Mouse (Mus musculus): ENCODE measurements around the gene Pla2g16. TPM values are rescaled to one million over a fixed set of nuclear protein-coding genes. Genes with fewer than 3 reads are reported as not detected.

Pla2g16 gene
- total RNA-seq, 2 experiments from 2014 or later: 102 to 122 TPM

DNA sequence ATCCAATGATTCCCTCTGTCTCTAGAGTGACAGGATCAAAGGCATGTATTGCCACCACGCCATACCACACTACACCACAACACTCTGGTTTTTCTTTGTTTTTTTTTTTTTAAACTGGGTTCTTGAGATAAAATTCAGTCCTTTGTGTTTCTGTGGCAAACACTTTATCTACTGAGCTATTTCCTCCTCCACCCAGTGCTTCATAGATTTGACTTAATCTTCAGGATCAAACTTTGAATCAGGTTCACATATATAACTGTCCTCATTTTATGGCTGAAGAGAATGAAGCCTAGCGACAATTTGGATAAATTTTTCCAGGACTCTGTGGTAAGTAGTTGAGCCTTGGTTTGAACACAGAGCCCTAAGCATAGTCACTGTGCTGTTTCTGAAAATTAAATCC is 6.4 kb downstream of the Pla2g16 start:
- DNase-seq (ENCODE audit: low spot score): no peak

GRCm38 (mm10) chr19:7564457-7564856 is 7.2 kb downstream of the Pla2g16 start:
- DNase-seq (ENCODE audit: low spot score): no peak

DNA sequence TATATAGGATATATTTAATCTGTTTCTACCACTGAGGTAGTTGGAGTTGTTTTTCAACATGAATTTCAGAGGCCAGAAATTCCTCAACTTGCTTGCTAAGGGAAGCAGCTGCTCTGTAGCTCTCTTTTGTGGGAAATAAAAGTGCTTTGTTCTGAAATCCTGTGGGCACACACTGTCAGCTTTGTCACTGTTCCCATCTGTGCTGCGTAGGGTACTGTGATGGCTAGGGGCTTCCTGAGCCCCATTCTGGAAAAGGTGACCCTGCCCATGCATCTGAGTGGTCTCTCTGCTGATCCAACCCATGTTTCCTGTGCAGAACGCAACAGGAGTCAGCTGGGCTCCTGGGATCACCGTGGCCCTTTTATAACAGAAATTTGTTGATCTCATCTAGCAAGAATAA is 9.6 kb downstream of the Pla2g16 start:
- no peak for DNase-seq (ENCODE audit: low spot score)

DNA sequence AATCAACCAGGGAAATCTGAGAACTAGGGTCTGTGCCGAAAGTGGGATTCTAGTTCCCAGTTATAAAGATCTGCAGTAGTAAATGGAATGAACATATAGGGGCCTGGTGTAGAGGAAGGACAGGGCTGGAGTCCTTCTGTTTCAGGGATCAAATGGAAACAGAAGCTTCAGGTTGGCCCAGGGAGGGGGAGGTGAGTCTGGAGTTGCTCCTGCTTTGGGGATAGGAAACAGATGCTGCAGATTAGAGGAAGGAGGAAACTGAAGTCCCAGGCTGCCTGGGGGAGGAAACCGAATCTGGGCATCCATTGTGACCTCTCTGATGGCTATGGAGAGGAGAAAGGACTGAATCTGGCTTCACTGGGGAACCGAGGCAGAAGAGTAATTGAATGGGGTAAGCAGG is 11.1 kb downstream of the Pla2g16 start:
- DNase-seq (ENCODE audit: low spot score): no peak

GRCm38 (mm10) chr19:7569650-7570049 is 12.4 kb downstream of the Pla2g16 start:
- no peak for DNase-seq (ENCODE audit: low spot score)

DNA sequence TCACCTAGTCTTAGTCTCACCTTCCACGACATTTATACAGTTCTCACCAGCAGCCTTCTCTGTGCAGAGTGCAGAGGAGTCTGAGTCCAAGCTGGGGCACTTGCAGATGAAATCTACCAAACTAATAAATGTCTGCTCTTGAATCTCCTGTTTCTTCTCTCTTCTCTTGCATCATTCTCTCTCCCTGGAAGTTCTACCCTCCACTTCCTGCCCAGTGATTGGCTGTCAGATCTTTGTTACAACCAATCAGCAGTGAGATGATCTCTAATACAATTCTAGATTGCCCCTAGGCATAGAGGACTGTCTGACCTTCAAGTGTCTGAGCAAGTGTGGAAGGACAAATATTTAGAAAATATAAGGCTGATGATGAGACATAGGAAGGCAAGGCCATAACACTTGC is 18.9 kb downstream of the Pla2g16 start:
- no peak for DNase-seq (ENCODE audit: low spot score)

GRCm38 (mm10) chr19:7577710-7578109 is 20.5 kb downstream of the Pla2g16 start:
- DNase-seq (ENCODE audit: low spot score): no peak

- DNase-seq (ENCODE audit: low spot score): no peak
Measured at GRCm38 (mm10) chr19:7581042-7581441, 23.8 kb downstream of the Pla2g16 start.

DNA sequence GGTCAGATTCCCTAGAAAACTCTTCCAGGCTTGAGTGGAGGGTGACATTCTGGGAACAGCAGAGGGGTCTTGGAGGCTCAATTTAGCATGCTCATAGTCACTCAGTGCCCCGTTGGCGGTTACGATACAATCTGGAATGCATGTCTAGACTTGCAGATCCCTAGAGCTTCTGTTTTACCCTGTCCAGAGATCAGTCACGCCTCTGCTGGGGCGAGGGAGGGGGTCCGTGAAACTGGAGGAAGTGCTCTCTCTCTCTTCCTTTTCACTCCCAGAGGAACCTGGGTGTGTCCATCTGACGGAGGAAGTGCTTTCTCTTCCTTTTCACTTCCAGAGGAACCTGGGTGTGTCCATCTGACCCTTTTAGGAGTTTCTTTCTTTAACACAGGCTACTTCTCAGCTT is 25.8 kb downstream of the Pla2g16 start:
- DNase-seq (ENCODE audit: low spot score): no peak

- no peak for DNase-seq (ENCODE audit: low spot score)
Measured at GRCm38 (mm10) chr19:7583599-7583998, 26.3 kb downstream of the Pla2g16 start.

- DNase-seq (ENCODE audit: low spot score): peak; percentile 49
Measured at GRCm38 (mm10) chr19:7585279-7585678, 28.0 kb downstream of the Pla2g16 start.

- no peak for DNase-seq (ENCODE audit: low spot score)
Measured at GRCm38 (mm10) chr19:7585764-7586163, 28.5 kb downstream of the Pla2g16 start.

DNA sequence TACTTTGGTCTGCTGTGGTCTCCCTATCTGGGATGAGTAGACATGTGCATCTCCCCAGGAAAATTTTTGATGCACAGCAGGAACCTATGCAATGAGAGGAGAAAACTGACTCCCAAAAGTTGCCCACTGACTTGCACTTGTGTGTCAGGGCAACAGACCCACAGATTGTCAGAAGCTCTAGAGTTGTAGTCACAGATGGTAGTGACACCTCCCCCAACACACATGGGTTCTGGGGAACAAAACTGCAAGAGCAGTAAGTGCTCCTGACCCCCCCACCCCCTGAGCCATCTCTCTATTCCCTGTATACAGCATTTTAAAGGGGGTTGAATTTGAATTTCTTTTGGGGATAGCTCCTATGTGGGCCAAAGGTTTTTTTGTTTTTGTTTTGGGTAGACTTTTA is 33.5 kb downstream of the Pla2g16 start:
- no peak for DNase-seq (ENCODE audit: low spot score)

- peak; percentile 64 for DNase-seq (ENCODE audit: low spot score)
Measured at GRCm38 (mm10) chr19:7592018-7592417, 34.8 kb downstream of the Pla2g16 start.

DNA sequence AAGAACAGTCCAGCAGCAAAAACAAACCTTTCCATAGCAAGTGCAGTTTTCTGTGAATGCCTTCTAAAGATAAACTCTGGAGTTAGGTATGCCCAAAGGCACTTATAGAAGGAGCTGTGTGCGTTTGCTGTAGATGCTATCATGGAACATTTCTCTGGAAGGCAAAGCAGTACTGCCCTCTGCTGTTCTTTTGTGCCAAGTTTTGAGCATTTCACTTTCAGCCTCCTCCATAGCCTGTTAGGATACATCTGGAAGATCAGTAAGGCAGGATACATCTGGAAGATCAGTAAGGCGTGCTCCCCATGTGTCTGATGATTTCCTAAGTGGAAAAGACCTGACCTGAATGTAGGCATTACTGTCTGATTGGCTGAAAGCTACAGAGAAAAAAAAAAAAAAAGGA is 38.3 kb downstream of the Pla2g16 start:
- peak; percentile 48 for DNase-seq (ENCODE audit: low spot score)

- no peak for DNase-seq (ENCODE audit: low spot score)
Measured at GRCm38 (mm10) chr19:7598481-7598880, 41.2 kb downstream of the Pla2g16 start.

DNA sequence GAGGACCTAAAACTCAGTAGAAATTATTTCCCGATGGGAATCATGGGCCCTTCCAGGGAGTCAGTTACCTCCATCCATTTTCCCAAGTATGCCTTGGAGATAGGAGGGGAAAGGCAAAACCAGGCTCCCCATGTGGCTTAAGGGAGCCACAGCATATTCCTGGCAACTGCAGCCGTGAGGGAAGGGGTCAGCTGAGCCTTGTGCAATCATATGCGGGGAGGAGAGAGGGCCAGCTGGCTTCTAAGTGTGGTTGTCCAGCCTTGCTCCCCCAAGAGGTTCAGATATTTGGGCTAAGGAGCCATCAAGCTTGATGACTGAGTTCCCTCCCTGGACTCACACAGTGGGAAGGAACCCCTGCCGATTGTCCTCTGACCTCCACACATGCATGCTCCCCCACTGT is 44.3 kb downstream of the Pla2g16 start:
- no peak for DNase-seq (ENCODE audit: low spot score)

- no peak for DNase-seq (ENCODE audit: low spot score)
Measured at GRCm38 (mm10) chr19:7604107-7604506, 46.8 kb downstream of the Pla2g16 start.

DNA sequence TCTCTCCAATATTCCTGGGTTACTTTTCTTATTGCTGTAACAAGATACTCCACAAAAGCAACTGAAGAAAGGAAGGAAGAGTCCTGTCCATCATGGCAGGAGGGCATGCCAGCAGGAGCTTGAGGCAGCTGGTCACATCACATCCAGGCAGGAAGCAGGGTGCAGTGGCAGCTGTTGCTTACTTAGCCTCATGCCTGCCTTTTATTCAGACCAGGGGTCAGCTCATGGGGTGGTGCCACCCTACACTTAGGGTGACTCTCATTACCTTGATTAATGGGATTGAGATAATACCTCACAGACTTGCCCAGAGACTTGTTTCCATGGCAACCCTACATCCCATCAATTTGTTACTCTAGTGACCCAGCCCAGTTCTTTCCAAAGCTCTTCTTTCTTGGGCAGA is 47.8 kb downstream of the Pla2g16 start:
- no peak for DNase-seq (ENCODE audit: low spot score)

GRCm38 (mm10) chr19:7605930-7606783 is 48.9 kb downstream of the Pla2g16 start:
- no peak for DNase-seq (ENCODE audit: low spot score)

DNA sequence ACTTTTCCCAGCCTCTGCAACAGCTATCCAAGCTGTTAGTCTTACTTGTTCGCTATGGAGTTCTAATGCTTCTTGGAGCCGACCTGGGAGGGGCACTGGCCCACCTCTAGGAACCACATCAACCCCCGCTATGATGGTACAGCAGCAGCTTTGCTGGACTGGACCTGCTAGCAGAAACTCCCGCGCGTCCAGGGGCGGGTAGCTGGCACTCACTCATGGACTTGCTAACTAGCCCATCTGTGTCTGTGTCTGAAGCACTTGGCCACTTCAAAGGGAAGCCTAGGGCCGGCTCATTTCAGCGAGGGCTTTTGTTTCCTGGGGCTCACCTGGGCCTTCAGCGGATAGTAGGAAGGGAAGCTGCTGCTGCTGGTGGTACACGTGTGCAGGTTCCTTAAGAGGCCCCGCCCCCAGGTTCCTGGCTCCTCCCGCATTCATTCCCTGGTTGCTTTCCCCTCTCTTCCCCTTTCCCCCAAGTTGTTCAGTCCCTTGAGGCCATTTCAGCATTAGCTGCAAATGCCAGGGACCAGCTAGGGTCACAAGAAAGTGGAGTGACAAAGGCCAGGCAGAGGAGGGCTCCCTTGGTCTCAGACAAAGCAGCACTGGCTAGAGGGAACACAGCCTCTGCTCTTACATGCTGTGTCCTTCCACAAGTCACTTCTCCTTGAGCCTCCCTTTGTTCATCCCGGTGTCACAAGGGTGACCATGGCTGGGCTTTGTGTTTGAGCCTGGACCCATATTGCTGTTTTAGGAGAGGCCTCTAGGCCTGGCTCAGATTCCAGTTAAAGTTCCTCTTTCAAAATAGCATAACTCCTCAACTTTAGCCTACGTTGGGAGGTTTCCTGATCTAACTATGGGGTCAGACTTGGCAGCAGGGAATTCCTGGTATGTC is 49.8 kb downstream of the Pla2g16 start, which contains the start of gene Lgals12:
Gene Lgals12 (minus strand): TSS at position 393 of the 889 bp plus-strand sequence.
- no peak for DNase-seq (ENCODE audit: low spot score)

DNA sequence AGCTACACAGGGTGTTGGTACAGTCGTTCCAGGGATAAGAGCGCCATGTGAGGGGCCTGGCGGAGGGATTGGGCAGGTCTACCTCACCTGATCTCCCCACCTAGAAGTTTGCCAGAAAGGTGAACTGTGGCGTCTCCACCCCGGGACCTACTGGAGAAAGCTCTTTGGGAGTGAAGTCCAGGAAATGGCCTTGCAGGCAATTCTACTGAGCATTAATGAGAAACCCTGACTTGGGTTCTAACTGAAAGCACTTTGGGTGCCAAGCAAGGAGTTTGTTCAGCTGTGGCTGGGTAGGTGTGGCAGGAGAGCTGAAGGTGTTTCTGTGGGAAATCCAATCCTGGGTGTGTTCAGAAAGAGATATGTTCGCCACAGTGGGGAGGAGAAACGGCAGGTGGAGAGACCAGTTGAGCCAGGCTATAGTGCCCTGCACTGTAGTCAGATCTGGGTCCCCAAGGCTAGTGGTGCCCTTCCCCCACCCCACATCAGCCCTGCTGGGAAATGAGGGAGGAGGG is 50.5 kb downstream of the Pla2g16 start:
- no peak for DNase-seq (ENCODE audit: low spot score)

Data from gastrocnemius, adult 18-20 months (tissue).